Mouse (Mus musculus) cerebellum, adult 18-20 months (tissue): ENCODE measurements at regions not wholly inside any gene's neighbourhood (a gene's known extent, or its start where the extent isn't known, plus 50 kb on each side); places are given as distances from the start of the nearest gene placed in this dataset.
A peak's percentile ranks its signal among the peaks of the same experiment; 100 is the strongest.
"Not testable (repeated sequence)": the region's sequence is repeated elsewhere in the genome, so short reads cannot be mapped to it uniquely, and the experiment has no call there.

Source experiments
- DNase-seq, 2 experiments: peaks; one replicate each; pipeline ENCODE4 v3.0.0; 2021

DNA sequence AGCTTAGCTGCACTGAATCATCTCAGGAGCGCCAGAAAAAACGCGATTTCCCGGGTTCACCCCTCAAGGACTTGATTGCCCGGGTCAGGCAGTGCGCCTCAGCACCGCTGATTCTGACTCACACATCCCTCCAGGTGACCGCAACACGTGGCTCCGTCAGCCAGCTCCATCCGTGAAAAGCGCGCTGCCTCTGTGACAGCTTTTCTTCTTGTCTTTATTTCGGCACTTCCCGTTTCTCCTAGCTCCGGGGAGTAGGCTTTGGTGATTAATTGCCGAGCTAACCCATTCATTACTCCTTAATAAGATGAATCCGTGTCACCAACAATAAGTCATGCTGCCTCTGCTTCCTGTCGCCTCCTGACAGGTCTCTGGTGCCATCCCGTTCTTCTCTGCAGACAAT lies 108.6 kb downstream of the Katnal1 start:
- no peak for DNase-seq

DNA sequence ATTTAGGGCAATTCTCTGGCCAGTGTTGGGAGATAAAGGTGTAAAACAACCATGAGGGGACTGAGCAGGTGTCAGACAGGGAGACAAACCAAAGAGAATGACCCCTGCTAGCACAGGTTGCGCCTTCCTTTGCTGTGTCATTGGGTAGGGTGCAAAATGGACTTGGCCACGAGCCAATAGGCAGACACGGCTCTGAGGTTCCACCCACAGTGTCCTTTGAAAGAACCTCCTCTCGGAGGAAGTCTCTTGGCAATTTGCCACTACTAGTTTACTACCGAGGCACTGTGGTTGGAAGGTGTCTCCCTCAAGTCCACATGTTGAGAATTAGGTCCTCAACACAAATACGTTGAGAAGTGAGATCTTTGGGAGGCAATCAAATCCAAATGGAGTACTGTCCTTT lies 109.7 kb downstream of the Katnal1 start:
- no peak for DNase-seq

DNA sequence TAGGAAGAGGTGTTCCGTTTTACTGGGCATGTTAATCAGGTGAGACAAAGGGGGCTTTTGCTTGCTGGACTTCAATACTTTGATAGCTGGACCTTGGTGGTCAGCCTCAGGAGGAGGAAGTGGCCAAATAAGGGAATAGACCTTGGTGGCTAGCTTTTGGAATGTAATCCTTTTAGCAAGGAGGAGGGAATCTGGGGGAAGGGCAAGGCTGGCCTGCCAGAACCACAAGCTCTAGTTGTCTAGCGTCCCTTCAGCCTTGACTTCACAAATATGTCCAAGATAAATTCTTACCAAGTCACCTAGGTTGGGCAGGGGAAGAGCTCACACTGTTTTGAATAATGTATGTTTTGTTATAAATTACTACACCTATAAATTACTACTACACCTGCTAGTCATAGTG lies 110.4 kb downstream of the Katnal1 start:
- DNase-seq = no peak

DNA sequence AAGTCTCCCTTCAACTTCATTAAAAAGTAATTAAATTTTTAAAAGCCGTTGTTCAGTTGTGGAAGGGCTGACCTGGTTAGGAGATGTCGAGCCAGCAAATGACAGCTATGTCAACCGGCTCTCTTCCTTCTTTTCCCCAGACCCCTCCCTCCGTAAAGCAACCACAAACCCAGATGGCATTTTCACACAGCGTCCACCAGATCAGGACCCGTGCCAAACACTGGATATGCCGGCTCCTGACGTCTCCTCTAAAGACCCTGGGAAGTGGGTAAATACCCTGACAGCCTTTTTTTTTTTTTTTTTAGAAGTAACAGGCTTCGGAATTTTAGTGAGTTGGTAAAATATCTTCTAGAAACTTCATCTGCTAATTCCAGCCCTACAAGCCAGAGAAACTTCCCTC lies 116.3 kb downstream of the Katnal1 start:
- DNase-seq = no peak

- peak; percentile 47 to 65 for DNase-seq
Measured at GRCm38 (mm10) chr5:148812016-148812415, 117.1 kb downstream of the Katnal1 start.

DNA sequence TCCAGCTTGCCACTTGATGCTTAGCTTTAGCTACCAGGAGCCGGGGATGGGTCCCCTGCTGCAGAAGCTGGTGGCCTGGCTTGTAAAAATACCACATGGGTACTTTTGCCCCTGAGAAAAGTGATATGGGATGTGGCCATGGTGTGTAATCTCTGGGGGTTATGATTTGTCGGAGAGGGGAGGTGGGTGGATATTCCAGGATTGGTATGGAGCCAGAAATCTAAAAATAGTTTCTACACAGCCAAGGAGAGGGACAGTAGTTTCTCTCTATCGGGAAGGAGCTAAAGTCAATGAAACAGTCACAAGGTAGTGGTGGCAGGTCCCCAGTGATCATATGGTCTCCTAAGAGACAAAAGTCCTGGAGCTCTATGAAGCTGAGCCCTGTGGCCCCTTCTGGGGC lies 119.6 kb downstream of the Katnal1 start:
- DNase-seq = no peak

GRCm38 (mm10) chr5:148809055-148809454 lies 120.1 kb downstream of the Katnal1 start:
- no peak for DNase-seq

GRCm38 (mm10) chr5:148808426-148808825 lies 120.7 kb downstream of the Katnal1 start:
- peak; percentile 35 to 53 for DNase-seq

GRCm38 (mm10) chr5:148807612-148808011 lies 121.5 kb downstream of the Katnal1 start:
- DNase-seq = no peak

- no peak for DNase-seq
Measured at GRCm38 (mm10) chr5:148805030-148805429, 124.1 kb downstream of the Katnal1 start.

GRCm38 (mm10) chr5:148803772-148804171 lies 125.3 kb downstream of the Katnal1 start:
- DNase-seq = no peak

GRCm38 (mm10) chr5:148802720-148803119 lies 126.4 kb downstream of the Katnal1 start:
- no peak for DNase-seq

GRCm38 (mm10) chr5:148798541-148798940 lies 130.6 kb downstream of the Katnal1 start:
- DNase-seq = no peak

GRCm38 (mm10) chr5:148796072-148796471 lies 133.0 kb downstream of the Katnal1 start:
- no peak for DNase-seq

- DNase-seq = peak; percentile 68 to 80
Measured at GRCm38 (mm10) chr5:148794465-148794864, 134.7 kb downstream of the Katnal1 start.

DNA sequence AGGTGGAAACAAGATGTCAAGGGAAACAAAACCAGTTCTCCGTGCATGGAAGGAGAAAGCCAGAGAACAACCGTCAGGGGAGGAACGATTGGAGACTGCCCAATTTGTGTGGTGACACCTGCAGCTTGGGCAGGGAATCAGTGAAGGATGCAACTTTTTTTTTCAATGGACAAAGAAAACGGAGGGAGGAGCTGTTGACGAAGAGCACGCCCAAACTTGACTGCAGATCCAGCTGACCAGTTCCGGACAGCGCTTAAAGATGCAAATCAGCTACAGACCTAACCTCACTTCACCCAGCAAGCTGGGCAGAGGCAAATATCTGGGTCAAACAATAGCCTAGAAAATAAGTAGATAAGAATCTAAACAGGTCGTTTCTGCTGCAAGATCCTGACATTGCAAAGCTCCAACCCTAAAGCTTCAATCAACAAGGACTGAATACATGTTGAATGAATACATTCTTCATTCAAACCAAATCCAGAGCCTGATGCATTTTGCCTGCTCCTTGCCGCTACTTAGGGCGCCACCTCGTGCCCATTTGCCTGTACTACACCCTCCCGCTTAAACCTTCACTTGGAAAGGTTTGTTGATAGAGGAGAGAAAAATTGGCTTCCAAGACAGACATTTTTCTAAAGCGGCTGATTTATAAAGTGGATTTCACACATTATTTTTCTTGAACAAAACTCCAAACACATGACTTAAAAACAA lies 136.2 kb downstream of the Katnal1 start:
- peak; percentile 81 to 87 for DNase-seq

DNA sequence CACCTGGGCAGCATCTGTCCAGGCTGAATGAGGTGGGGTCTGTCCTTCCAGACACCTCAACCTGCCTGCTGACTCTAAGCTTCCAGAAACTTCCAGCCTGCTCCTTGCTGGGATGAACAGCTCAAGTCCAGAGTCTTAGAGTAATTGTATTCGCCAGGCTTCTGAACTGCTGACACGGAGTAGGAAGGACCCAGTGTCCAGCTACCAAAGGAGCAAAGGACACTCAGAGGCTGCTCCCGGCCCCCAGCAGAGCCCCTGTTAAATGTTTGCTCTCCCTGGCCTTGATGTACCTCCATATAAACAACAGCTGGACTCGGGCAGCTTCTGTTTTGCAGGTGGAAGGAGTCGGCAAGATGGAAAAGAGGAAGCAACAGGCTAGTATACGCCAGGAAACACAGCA lies 137.5 kb downstream of the Katnal1 start:
- DNase-seq = no peak

DNA sequence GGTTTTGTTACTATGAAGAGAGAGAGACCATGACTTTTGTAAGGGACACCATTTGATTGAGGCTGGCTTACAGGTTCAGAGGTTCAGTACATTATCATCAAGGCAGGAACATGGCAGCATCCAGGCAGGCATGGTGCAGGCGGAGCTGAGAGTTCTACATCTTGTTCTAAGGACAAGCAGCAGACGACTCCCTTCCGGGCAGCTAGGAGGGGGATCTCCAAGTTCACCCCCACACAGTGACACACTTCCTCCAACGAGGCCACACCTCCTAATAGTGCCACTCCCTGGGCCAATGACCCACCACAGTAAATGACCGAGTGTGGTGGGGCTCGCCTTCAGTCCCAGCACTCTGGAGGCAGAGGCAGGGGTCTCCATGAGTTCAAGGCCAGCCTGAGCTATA lies 138.8 kb downstream of the Katnal1 start:
- not testable (repeated sequence) for DNase-seq

- DNase-seq = no peak
Measured at GRCm38 (mm10) chr5:148789823-148790222, 139.3 kb downstream of the Katnal1 start.

DNA sequence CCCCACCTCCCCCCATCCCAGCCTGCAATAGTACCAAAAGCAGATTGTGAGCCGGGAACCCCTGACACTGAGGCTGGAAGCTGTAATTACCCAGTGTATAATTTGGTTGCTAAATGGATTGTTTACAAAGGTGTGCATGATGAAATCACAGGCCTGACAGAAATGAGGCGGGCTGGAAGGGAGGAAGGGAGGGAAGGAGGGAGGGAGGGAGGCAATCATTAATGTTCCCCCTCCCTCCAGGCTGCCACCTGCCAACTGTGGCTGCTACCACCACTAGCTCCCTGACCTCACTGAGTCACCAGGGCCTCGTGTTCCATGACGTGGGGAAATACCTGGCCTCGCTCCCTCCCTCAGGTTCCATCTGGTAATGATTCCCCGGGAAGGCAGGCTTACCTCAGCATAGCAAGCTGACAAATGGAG lies 140.0 kb downstream of the Katnal1 start:
- DNase-seq = no peak

DNA sequence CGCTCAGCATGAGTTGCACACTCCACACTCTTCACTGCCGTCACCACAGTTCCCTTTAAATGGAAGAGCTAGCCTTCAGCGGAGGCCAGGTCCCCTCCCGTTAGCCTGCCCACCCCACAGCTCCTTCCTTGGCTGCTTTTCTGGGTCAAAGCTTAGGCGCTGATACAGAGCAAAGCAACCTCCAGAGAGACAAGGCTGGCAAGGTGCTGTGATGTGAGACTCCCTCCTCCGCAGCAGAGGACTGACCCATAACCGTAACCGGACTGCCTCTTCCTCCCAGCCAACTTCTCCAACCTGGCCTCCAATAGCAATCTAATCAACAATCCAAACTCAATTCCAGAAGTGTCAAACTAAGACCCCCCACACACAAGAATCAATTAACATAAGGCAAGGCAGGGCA lies 140.4 kb downstream of the Katnal1 start:
- DNase-seq = no peak

- no peak for DNase-seq
Measured at GRCm38 (mm10) chr5:148787270-148787669, 141.8 kb downstream of the Katnal1 start.

DNA sequence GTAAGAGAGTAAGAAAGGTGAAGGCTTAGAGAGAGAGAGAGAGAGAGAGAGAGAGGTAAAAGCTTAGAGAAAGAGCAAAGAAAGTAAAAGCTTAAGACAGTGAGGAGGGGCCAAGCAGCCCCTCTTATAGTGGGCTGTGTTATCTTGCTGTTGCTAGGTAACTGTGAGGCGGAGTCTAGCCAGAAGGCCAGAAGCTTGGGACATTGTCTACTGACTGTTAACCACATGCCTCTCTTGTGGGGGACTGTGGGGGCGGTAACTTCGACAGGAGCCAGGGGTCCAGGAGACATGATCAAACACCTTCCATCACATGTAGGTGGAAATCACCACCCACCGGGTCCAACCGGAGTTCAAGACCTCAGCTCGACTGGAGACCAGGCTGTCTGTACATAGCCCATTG lies 148.0 kb downstream of the Katnal1 start:
- DNase-seq = not testable (repeated sequence)

DNA sequence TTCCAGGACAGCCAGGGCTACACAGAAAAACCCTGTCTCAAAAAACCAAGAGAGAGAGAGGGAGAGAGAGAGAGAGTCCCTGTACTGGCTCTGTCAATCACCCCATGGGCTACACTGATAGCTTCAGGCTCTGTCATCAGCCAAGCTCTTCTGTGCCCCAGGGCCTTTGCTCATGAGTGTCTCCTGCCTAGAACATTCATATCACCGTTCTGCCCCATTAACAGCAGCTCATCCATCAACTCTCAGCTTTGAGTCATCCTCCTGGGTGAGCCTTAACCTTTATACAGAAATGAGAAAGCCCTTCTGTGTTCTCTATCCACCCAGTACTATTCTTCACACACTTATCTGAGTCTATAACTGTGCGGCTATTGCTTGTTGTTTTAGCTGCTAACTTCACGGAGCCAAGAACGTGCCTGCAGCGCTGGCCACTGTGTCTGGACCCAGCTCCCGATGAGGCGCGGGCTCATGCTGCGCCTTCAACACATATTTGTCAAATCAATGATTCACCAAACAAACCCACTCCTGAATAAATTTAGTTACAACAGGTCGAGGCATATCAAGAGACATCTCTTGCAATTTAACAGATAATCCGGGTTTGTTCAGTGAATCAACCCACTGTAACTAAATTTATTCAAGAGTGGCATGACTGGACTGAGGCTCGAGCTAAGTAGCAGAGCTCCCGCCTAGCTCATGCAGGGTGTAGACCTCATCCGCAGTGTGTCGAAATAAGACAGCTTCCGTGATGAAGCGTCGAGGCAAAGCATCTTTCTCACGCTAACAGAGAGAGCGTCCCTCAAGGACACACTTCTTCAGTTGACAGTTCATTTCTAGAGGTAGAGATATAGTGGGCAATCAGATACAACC lies 152.1 kb downstream of the Katnal1 start:
- DNase-seq = no peak
